Mouse (Mus musculus) kidney, adult 9 months (tissue): Measurements from ENCODE around the gene Elfn1.

Source experiments
- DNase-seq: peaks from one replicate; pipeline ENCODE4 v3.0.0; 2022

Elfn1 gene

DNA sequence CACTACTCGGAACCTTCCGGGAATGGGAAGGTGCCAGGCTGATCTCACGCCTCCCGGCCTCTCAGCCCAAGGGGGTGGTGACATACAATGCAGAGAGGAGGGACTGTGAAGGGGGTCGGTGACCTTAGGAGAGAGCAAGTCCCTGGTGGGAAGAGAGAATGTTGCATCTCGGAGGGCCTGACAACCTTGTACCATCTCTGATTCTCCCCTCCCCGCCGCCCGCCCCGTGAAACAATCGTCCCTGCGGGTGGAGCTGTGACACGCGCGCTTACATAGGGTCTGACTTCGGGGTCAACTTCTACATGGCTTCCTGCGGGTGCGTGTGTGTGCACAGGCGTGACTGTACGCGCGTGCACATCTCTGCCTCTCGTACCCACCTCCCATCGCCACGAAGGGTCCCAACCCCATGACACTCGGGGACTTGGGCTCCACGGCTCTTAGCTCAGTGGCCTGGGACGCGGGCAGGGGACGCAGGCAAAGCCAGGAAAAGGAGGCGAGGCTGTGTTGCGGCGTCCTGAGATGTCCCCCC, at the start of gene Elfn1:
Gene Elfn1 (plus strand): TSS at position 230 of the 529 bp plus-strand sequence.
- no peak for DNase-seq

DNA sequence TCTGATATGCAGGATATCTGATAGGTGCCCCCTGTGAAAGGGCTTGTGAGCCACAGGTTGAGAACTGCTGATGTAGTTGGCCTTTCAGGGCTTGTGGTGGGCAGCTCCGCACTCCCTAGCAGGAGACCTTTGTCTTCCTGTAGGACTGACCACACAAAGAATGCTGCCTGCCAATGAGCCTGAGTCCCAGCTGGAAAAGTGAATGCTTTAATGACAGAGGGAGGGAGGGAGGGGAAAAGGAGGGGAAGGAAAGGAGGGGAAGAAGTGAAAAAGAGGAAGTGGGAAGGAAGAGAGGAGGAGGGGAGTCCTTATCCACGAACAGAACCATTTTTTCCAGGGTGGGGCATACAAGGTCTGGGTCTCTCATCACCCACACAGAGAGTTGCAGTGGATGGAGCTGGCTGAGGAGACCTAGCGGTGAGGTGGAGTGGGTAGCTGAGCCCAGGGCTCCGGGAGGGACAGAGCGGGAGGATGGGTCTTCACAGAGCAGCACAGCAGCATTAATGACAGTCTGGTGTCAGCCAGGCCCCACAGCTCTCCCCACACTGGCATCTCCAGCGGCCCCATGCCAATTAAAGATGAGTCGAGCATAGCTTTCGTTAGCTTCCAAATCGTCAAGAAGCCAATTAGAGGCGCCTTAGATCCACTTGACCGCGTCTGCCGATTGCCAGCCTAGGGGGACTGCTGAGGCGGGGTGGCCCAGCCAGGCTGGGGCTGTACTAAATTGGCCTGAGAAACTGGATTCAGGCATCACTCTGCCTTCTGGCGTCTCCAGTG, 47.2 kb upstream of the Elfn1 start:
- DNase-seq = no peak

DNA sequence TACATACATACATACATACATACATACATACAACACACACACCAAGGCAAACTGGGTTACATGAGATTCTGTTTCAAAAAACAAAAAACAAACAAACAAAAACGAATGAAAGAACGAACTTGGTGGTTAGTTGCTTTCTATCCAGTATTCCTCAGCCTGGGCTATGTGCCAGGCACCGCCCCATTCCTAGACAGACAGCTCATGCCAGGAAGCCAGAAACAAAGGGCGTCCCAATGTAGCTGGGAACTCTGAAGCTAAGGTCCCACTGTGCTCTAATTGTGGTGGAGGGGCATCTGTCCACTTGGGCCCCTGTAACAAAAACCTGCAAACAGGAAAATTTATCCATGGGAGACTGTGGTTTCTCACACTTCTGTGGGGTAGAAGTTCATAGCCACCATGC, 45.0 kb upstream of the Elfn1 start:
- DNase-seq = peak; percentile 66

DNA sequence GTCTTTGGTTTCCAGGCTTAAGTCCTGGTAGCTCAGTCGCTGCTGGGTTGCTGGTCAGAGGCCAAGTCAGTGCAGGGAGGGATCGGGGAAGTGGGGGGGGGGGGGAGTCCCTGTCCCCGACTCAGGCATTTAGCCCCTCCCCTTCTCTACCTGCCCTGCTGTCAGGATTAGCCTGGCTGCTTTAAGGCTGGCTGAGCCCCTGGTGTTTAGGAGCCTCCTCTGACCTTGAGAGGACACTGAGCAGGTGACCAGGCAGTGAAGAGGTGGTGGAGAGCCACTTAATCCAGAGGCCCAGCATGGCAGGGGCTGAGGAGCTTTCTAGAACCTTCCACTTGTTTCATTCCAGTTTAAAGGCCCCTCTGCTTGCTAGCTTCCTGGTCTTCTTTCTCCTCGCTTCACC, 36.9 kb upstream of the Elfn1 start:
- peak; percentile 37 for DNase-seq

DNA sequence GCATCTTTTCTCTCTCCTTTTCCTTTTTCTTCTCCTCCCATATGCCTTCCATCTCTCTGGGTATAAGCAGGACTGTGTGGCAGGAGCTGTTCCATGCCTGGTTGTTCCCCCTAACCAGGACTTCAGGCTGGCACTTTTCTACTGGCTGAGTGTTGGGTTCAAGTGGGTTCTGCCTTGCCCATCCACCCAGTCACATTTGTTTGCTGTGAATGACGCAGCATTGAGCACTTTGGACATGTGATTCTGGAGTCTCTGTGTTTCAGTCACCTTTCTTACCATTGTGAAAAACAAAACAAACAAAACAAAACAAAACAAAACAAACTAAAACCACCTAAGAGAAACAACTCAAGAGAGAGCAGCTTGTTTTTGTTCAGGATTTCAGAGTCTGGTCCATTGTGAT, 36.2 kb upstream of the Elfn1 start:
- no peak for DNase-seq

DNA sequence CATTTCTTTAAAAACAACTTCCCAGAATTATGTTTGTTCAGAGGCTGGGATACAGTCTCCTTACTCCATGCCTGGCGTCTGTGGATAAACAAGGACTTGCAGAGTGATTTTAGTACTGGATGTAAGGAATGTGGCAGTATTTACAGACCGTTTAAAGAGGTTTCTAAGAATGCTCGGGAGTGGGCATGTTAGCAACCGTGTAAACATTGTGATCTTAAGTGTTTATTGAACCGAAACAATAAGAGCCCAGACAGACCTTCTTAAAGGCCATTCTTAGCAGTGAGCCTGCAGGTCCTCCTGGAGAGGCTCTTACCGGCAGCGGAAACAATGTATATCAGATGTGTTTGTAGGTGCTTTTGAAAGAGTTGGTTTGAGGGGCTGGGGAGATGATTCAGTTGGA, 30.2 kb upstream of the Elfn1 start:
- no peak for DNase-seq

DNA sequence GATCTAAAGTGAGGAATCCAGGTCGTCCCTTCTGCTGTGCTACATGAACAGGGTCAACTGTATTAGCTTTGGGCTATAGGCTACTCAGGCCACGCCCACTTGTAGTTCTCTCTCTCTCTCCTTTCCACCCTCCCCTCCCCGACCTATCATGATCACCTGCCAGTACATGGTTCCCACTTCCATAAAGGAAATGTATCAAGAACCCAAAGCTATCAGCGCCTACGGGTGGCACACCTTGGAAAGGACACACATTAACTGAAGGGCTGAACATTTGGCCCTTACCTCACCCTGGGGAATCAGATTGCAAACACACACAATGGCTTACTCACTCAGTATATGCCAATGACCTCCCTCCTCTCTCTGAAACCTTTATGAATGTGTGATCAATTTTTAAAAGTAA, 28.0 kb upstream of the Elfn1 start:
- no peak for DNase-seq

DNA sequence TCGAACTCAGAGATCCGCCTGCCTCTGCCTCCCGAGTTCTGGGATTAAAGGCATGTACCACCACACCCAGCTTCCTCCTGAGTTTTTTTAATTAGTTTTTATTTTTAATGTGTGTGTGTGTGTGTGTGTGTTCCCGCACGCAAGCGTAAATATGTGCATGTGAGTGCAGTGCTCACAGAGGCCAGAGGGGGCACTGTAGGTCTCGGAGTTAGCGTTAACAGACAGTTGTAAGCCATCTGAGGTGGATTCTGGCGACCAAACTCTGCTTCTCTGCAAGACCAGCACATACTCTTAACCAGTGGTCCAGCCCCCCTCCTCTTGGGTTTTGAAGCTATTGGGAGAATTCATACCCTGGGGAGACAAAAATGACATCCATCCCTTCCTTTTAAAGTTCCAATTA, 26.6 kb upstream of the Elfn1 start:
- DNase-seq = no peak

DNA sequence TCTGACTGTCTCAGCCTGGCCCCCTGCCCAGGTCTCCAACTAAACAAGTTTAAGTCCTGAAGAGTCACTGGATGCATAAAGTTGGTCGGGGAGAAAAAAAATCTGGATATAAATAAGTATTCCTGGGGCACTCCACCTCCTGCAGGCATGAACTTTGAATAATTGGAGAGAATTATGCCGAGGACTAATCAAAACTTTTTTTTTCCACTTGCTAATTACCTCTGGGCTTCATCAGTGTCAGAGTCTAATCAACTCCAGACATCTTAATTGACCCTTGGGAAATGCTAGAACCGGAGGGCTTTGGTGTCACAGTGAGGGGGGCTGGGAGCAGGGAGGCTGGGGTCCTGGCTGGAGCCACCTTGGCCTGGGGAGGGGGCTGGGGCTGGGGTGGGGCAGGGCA, 19.1 kb upstream of the Elfn1 start:
- DNase-seq = no peak

DNA sequence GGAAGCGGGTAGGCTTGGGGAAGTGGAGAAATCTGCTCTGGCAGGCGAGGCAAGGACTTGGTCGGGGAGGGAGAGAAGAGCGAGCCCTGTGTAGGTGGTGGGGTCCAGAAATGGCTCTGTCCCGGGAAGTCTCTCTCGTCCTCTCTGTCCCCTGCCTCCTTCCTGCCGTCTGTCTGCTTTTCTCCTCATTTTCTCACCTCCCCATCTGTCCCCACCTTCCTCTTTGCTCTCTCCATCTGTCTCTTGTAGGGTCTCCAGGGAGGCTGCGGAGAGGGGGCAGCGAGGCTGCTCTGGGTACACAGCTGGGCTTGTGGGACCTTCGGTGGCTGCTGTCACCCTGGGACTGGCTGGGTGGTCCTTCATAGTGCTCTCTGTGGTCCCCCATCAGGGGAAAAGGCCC, 18.4 kb upstream of the Elfn1 start:
- no peak for DNase-seq

DNA sequence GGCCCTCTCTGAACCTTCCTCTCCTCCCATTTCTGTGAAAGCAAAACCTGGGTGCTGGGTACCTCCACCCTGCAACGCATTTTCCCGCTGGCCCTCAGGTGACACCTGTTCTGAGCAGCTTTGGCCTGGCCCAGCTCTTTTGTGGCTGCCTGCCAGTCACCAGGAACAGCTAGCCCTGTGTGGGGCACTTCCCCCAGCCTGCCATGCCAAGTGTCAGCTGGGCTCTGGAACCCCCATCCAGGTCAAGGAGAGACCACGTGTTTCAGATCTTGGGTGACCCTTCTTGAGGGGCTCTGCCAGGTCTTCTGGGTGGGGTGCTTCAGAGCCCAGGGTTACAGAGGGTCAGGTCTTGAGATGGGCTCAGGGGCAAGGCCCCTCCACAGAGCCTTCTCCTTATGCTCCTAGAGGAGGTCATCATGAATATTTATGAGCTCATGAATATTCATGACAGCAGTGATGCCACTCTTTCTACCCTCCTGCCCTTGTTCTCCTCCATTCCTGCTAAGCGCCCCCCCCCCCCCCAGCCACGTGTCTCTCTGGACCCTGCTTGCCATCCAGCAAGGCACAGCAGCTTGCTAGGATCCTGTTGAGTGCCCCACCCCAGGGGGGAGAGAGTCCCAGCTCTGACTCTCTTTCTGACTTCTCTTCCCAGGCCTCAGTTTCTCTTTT, 15.3 kb upstream of the Elfn1 start:
- peak; percentile 71 for DNase-seq

DNA sequence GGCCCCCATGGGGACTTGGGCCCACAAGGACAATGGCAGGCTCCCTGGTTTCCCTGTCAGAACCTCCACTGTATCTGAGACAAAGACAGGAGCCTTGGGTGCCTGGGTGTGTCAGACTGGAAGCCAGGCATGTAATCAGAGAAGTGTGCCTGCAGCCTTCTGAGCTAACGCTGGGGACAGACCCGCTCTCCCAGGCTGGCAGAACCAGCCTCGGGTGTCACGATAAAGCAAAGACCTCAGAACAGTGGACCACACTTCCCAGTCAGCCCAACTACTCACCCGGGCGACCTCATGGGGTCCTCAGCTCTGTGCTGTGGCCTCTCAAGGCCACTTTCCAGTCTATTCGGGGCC, 14.8 kb upstream of the Elfn1 start:
- DNase-seq = no peak

DNA sequence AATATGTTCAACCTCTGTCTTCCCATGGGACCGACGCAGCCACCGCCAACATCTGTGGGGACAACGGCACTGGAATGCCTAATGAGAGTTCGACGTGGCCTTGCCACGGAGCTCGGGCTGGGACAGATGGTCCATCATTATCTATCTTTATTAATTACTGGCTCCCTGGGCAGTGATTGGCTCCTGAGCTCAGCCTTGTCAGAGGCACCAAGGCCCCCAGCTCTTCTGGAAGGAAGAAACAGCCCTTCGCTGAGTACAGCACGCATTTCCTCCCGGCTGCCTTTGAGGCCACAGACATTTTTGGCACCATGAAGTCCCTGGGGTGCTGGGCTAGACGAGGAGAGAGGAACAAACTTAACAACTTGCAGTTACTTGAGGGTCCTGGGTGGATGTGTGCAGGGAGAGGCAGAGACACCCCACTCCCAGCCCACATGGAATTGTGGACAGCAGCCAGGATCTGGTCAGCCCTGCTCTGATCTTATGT, 13.7 kb upstream of the Elfn1 start:
- no peak for DNase-seq

DNA sequence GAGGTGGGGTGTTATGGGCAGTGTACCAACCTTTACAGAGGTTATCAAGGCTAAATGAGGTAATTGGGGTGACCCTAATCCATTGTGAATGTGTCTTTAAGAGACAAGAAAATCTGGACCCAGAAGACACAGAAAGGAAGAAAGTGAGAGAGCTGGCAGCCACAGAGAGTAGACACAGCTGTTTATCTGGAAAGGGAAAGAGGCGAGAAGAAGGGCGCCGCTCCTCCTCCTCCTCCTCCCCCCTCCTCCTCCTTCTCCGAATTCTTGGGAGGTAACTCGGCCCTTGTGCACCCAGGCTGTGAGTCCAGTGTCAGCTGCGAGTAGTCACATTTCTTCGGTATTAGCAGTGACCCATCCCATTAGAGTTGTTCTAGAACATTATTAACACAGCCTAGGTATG, 8.7 kb upstream of the Elfn1 start:
- DNase-seq = no peak

DNA sequence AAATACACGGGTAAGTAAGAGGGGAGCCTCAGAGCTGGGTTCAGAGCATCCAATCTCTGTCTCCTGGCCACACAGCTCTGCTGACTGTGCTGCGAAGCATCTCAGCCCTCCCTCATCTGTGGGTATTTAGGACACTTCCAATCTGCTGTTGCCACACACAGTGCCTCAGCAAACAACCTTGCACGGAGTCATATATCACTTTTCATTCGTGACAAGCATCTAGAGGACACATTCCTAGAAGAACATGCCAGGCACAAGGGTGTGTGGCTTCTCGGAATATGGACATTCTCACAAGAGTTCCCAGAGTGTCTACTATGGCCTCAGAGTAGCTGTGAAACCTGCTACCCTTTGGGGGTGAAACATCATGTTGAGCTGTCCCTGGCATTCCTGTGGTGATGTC, 2.6 kb upstream of the Elfn1 start:
- DNase-seq = no peak

DNA sequence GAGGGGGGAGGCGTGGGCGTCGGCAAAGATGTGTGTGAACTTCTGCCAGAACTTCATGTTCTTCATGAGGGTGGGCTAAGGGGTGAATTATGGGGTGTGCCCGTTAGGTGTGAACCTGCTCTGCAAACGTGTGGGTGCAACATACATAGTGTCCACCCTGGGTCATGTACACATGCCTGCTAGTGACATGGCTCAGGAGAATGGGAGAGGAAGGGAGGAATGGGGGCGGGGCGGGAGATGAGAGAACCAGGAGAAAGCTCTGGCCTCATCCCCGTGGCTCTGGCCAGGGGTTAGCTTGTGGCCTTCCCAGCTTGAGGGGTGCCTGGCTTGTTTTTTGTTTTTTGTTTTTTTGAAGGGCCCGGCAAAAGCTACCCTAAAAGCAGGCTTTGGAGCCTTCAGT, 1.2 kb upstream of the Elfn1 start:
- no peak for DNase-seq

DNA sequence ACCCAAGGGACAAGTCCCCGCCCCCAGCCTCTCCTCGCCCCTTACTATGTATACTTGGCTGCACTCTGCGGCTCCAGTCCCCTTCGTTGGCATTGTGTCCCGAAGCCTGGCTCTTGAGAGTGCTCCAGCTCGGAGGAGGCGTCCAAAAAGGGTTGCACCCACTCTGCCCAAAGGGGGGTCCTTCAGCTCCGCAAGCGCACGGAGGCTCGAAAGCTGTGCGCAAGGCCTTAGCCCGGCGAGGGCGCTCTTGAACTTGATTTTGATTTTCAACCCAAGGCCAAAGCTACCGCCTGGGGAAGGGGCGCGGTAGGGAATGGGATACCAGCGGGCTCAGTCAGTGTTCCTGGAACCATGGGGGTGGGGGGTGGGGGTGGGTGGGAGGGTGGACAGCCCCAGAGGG, 502 bp upstream of the Elfn1 start:
- no peak for DNase-seq

DNA sequence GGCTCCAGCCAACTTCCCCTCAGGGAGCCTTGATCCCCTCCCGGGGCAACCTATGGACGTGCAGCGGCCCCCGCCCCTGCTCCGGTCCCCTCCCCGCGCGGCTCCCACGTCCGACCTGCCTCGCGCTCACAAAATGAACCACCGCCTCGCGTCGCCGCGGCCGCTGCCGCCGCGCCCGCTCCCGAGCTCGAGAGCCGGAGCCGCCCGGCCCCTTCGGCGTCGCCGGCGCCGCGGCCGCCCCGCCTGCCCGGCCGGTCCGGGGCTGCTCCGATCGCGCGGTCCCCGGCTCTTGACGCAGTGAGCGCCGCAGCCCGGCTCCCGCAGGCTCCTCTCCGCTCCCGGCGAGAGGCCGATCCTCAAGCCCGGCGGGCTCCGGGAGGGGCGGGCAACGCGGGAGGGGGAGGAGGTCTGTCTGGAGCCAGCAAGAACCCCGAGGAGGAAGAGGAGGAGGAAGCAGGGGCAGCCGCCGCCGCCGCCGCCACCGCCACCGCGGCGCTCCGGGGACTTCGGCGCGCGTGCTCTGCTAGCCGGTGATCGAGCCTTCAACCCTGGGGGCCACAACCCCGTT, 584 bp downstream of the Elfn1 start:
- no peak for DNase-seq

DNA sequence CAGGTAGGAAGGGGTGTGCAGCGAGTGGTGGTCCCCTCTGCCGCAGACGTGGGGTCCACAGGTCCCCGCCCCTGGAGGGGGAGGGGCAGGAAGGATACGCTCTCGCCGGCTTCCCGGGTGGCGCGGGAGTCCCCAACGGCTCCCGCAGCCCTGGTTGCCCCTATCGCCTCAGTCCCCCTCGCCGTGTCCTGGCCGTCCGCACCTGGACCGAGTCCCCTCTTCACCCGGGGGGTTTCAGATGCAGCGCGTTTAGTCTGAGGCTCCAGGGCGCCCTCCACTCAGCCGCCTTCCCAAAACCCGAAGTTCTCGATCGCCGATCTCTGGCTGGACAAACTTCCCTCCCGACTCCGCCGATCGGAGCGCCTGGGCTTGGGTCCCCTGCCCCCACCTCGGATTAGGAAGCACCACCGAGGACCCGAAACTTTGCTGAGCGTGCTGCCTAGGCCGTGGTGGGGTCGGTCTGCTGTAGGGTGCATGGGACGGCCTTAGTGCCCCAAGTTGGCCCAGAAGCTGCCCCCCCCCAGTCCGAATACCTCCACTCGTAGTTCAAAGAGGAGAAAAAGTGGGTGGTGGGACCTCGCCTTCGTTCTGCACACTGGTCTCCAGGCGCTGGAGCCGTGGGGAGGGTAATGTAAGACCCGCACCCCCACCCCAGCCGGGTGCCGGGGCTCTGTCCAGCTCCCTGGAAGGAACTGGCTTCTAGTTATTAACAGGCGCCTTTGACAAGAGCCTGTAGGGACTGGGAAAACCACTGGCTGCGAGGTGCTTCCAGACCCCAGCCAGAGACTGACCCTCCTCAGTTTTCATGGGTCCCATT, 1.3 kb downstream of the Elfn1 start:
- DNase-seq = no peak

DNA sequence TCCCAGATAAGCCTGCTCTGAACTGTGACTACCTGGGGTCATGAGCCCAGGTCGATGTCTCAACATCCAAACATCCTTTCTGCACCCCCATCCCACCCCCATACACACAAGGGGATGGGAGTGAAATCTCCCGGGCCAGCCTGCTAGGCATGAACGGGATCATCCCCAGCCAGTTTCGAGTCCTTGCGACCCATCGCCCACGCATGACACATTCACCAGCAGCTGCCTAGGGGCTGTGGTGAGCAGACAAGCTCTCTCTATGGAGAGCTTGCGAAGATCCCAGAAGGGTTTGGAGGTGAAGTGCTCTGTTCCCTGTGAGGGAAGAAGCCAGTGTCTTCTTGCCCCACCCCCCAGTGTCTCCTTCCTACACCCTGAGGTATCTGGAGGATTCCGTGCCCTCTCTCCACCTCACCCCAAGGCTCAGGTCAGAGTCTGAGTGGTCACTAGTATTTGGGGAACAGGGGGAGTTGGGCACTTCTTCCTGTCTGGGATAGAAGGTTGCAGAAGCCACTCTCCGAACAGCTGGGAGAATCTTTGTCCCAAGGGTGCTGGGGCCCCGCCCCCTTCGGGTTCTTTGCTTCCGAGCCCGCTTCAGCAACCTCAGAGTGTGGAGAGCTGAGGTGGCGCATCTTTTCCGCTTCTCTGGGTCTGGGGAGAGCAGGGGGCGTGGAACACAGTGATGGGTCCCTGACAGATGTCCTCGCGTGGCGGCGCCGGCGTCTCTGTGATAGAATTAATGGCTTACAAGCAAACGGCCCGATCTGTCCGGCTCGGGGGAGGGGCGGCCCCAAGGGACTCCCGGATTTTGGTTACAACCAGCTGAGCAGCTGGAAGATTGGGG, 2.2 kb downstream of the Elfn1 start:
- DNase-seq = no peak

DNA sequence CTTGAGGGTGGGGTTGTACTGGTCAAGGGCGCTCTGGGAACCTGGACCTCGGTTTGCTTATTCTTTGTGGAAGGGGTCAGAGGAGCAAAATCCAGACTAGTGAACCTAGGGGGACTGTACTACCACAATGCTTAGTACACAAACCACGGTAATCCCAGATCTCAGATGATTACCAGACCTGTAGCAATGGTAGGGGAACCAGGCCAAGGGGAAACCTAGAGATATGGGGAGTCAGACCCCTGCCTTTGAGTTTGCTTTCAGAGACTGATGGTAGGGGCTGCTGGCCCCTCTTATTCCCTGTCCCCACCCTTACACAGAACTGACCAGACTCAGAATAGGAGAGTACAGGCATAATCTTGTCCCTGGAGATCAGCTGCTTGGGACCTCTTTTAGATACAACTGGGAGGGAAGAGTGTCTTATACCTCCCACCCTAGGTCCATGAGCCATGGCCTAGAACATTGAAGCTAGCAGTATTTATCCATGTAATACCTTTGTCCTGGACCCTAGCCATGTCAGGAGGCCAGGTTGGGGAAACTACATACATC, 3.1 kb downstream of the Elfn1 start:
- DNase-seq = no peak

DNA sequence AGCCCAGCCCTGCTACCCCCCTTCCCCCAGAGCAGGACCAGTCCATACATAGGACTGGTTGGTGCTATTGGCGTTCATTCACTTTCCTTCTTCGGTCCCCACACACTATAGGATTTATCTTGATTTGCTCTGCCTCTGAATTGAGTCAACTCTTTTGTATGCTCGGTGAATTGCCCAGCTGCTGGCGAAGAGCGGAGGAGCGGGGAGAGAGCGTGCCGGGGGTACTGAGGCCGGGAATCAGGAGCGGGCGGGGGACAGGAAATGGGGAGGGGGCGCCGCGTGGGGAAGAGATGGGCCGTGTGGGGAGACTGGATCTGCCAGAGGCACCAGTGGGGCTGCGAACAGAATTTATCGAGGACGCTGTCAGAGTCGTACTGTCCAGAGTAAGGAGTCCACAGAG, 3.8 kb downstream of the Elfn1 start:
- no peak for DNase-seq
